Mouse (Mus musculus) gastrocnemius, adult 2 months (tissue): ENCODE measurements around the gene Clhc1. TPM values are rescaled to one million over a fixed set of nuclear protein-coding genes. Genes with fewer than 3 reads are reported as not detected.

Source experiments
- DNase-seq: peaks from one replicate; pipeline ENCODE4 v3.0.0; 2022
- H3K27ac ChIP-seq: fragments of 200-600 bp; 2 replicates; pipeline ENCODE4 v1.8.1; 2022; ENCODE audit warnings: mild to moderate bottlenecking
- H3K4me3 ChIP-seq: fragments of 200-600 bp; 2 replicates; pipeline ENCODE4 v1.8.1; 2022; ENCODE audit warnings: mild to moderate bottlenecking, moderate library complexity
- CTCF ChIP-seq: fragments of 200-600 bp; IDR thresholded peaks from 2 replicates; pipeline ENCODE4 v1.8.1; 2022; ENCODE audit warnings: antibody characterized with exemption, mild to moderate bottlenecking, moderate library complexity
- intact Hi-C: fragments of 180-260 bp; cut with DNase I; formaldehyde crosslinking; loops from one replicate; pipeline ENCODE4 v1.15.1; 2025
- long read RNA-seq, 2 experiments: library from polyadenylated mRNA; stranded (forward); transcript quantifications; one replicate each; pipeline ENCODE4 v2.0.0; 2021
- total RNA-seq, 2 experiments: library from RNA; stranded (reverse); gene quantifications; 2 replicates each; pipeline ENCODE4 v1.2.3; 2021

Gene Clhc1
- not detected for total RNA-seq
- long read RNA-seq, experiment 1, result 0 reads
- long read RNA-seq, experiment 2, result 0 reads

DNA sequence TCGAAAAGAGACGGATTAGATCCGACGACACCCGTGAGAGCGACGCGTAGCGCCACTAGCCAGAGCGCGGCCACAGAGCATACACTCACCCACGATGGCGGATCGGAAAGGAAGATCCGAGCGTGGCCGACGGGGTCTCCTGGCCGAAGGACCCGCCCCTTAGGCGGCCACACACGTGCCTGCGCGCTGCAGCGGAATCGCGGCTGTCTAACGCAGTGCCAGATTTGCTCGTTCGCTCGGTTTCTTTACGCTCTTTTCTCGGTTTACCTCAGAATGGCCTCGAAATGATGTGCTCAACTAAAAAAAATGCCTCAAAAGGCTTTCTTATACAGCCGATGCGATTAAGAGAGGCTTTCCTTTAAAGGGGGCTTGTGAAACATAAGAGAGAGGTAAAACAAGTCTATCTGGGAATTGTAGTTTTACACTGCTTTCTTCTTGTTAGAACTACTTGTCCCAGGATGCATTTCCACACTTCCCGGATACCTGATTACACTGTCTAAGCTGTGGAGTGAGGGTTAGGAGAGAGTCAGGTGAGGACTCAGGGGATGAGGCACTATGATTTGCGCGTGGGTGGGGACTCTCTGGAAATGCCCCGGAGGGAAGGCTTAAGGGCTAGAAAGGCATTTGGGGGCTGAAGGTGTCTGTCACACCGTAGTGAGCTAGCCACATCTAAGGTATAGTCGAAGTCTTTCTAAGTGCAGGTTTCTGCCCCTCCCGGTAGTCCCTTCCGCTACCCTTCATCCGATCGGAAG lies at the start of gene Clhc1, which contains the start of gene Rps27a:
Gene Clhc1 (plus strand): TSS at position 199 of the 752 bp plus-strand sequence.
Gene Rps27a (minus strand): TSS at position 358 of the 752 bp plus-strand sequence.
- peak within 1 kb of the TSS; percentile 94 for H3K27ac ChIP-seq
- H3K4me3 ChIP-seq, result peak within 1 kb of the TSS; percentile 96
- peak; percentile 97 for DNase-seq
- peak; percentile 20; the same call in 1 of the 2 replicates for TF ChIP-seq CTCF
- intact Hi-C loops, result loop anchor here (1.0 to 10.0 kb wide), 3 partner anchors 22 to 477 kb away; partner anchors contain the start of genes Eml6, Mtif2 and Rtn4

DNA sequence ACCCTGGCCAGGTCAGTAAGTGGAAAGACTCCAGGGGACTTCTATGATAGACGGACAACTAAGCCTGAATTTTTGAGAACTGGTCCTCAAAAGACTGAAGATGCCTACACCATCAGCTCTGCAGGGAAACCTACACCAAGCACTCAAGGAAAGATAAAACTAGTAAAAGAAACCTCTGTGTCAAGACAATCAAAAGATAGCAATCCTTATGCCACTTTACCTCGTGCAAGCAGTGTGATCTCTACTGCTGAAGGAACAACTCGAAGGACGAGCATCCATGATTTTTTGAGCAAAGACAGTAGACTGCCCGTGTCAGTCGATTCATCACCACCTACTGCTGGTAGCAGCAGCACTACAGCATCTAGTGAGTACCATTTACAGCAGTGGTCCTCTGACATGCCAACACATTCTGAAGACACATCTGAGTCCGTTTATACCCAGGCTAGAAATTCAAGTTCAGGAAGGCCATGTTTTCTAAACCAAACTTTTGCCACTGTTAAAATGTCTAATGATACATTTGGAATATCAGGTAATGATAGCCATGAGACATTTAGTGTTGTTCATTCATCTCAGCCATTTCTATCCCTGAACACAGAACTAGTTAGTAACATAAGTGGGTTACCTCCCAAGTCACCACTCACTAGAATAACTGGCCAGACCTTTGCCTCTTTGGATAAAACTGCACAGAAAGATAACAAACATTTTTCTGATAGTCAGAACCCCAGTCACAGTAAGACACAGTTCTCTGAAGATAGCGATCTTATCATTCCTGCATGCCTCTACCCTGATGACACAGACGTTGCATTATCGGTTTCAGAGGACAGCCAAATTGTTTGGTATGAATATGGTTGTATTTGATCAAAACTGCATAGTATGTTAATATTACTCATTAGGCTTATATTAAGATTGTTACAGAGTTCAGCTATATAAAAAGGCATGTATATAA lies 43.5 kb upstream of the Clhc1 start:
- intact Hi-C loops, result no loop called here
- no peak overlapping the region for H3K27ac ChIP-seq

DNA sequence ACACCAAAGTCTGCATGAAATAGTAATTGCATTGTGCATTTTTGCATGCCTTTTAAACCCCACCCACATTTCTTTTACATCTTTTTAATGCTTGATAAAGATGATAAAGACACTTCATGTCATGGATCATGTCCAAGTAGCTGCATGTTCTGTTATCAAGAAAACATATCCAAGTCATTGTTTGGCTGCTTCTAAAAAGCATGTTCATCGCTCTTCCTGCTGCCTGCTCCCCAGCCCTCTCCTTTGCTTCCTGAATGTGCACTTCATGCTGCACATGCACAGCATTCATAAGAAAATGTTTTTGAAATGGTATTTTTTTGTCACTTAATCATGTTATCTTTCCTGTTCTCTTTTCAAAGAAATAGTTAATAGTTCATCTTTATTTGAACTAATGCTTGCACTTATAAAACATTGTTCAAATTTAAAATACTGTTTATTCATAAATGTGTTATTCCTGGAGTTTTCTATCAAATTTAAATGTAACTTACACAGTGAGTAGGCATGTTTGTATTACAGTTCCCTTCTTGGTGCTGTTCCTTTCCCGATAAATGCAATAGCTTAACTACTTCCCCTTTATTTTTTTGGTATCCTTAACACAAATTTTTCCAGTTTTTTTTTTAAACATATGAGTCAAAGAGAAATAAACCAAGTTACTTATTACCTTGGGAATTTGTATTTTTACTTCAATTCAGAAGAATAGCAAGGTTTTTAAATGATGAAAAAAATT lies 42.7 kb upstream of the Clhc1 start:
- no peak for TF ChIP-seq CTCF
- Histone ChIP-seq H3K27ac (no peak overlapping the region), H3K4me3 (no peak overlapping the region)
- intact Hi-C loops, result no loop called here
- DNase-seq, result no peak

More for the DNA sequence above, 43.5 kb upstream of the Clhc1 start:
- DNase-seq, result no peak
- no peak for TF ChIP-seq CTCF
- no peak overlapping the region for H3K4me3 ChIP-seq

DNA sequence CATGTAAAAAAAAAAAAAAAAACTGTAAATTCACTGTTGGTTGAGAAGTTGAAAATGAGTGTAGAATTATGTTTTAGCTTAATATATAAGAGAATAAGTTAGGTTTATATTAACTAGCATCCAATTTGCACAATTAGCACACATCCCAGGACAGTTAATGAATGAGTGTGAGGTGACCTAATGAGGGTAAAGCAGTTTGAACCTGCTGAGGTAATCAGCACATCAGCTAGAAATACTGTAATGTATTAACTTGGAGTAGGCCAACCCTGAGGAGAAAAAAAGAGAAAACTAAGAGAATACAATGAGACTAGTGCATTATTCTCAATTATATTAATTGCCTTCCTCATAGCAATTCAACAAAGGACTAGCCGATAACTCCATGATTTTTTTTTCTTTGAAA lies 38.3 kb upstream of the Clhc1 start:
- intact Hi-C loops, result no loop called here
- TF ChIP-seq CTCF, result no peak
- no peak overlapping the region for H3K4me3 ChIP-seq
- DNase-seq, result no peak
- no peak overlapping the region for H3K27ac ChIP-seq

DNA sequence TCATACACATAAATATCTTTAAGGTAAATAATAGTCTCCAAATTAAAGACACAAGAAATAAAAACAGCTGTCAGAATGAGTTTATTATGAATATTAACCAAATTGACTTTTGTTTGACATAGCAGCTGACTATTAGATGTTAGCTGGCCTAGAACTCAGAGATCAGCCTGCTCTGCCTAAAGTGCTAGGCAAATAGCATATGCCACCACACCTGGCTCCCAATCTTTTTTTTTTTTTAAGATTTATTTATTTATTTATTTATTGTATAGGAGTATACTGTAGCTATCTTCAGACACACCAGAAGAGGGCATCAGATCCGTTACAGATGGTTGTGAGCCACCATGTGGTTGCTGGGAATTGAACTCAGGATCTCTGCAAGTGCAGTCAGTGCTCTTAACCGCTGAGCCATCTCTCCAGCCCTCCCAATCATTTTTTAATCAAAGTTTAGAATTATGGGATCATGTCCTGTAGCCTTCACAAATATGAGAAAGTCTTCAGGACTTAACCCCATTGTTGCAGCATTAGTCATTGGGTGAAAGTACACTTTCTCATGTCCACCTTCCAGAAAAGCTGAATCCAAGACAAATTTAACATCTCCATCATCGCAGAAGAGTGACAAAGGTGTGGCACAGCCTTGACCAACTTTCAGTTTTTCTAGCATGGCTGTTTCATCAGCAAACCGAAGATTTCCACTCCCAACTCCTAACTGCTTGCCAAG lies 34.8 kb upstream of the Clhc1 start:
- Histone ChIP-seq H3K4me3 (no peak overlapping the region), H3K27ac (no peak overlapping the region)
- no peak for TF ChIP-seq CTCF
- intact Hi-C loops, result loop anchor here (5.0 kb wide), 1 partner anchor 341 kb away; the partner anchor contains the start of gene Ppp4r3b
- DNase-seq, result no peak

DNA sequence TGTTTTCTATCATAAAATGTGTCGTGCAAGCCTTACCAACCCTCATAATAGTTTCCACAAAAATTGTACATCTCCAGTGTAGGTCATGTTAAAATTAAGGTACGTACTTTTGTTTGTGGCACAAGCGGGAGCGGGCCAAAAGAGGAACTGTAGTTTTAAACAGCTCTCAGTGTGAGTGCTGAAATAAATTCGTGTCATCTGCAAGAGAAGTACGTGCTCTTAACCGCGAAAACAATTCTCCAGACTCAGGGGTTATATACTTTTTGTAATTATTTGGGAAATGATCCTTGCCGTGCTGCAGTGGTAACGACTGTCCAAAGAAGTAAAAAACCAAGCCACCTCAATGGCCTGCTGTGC lies 33.4 kb upstream of the Clhc1 start:
- intact Hi-C loops, result loop anchor here (5.0 kb wide), 1 partner anchor 342 kb away; the partner anchor contains the start of gene Ppp4r3b
- peak overlapping the region; percentile 88 for H3K4me3 ChIP-seq
- H3K27ac ChIP-seq, result peak overlapping the region; percentile 90
- no peak for DNase-seq
- TF ChIP-seq CTCF, result no peak

DNA sequence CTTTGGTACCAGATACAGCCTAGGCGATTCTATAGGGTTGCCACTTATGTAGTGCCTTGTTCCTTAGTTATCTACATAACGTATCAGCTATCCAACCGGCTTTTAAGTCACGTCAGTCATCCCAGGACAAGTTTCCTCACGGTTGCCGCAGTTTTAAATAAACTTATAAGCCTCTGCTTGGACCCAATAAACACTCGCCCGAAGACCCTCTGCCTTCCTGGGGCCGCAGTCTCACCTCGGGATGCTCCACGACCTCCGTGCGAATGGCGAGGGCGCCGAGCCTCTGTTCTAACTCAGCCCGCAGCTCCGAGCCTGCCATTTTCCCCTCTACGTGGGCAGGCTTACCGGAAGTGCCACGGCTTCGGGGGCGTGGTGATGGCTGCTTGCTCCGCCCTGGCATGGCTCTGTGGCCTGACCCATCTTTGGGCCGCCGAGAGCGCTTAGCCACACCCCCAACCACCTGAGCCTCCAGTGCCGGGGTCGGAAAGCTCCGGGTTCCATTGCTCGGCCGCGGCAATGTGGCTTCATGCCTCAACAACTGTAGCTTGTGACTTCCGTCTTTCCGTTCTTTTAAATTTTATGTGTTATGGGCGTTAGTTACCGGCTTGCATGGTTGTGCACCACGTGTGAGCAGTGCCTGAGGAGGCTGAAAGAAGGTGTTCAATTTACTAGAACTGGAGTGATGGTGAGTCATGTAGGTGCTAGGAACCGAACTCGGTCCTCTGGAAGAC lies 32.9 kb upstream of the Clhc1 start, which contains the start of gene Prorsd1:
Gene Prorsd1 (minus strand): TSS at position 352 of the 731 bp plus-strand sequence.
- intact Hi-C loops, result loop anchor here (5.0 kb wide), 1 partner anchor 343 kb away; the partner anchor contains the start of gene Ppp4r3b
- Histone ChIP-seq H3K27ac (peak within 1 kb of the TSS; percentile 90), H3K4me3 (peak within 1 kb of the TSS; percentile 88)
- DNase-seq, result peak; percentile 95
- no peak for TF ChIP-seq CTCF

DNA sequence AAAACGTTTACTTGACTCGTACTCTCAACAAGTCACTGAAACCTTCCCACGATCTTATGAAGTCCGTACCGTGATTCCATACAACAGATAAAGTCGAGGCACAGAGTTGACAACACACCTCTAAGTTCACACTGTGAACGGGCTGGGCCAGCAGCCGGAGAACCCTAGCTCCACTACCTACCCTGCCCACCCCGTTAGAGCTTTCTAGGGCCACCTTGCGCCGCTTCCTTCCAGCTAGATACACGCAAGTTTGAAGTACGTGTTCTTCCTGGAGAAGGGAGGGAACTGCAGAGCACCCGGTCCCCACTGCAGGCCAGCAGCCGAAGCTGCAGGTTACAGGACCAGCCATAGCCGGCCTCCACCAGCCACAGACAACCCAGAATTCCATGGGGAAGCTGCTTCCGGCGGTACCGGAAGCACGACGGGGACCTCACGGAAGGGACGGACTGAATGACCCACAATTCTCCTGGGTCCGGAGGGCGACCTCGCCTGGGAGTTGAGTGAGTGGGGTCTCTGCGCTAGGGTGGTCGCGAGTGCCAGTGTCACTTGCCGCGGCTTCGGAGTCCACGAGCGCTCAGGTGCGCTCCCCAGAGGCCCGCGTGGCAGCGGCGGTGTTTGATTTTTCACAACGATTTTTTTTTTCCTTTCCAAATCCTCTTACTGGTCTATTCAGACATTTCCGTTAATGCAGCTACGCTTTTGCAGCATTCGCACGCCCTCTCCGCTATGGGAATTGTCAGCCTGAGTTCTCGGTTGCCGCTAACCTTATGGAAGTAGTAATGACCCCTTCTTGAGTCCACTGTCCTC lies 21.6 kb upstream of the Clhc1 start, which contains the start of gene Mtif2:
Gene Mtif2 (plus strand): TSS at position 421 of the 807 bp plus-strand sequence.
- Histone ChIP-seq H3K27ac (peak within 1 kb of the TSS; percentile 93), H3K4me3 (peak within 1 kb of the TSS; percentile 92)
- TF ChIP-seq CTCF, result no peak
- intact Hi-C loops, result loop anchor here (1.0 to 10.0 kb wide), 3 partner anchors 21 to 281 kb away; partner anchors contain the start of genes Ccdc88a, Cfap36 and Clhc1
- peak; percentile 85 for DNase-seq

DNA sequence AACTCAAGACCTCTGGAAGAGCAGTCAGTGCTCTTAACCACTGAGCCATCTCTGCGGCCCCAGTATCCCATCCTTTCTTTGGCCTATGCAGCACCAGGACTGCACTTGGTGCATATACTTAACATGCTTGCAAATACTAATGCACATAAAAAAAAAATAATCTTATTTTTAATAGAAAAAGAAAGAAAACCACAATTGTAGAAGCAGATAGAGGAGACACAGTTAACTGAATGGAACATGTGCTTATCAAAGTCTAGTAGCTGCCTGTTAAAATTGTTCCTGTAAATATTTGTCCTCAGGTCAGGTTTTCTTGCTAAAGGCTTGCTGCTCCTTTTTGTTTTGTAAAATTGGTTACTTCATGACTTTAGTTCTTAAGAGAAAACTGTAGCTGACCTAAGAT lies 9.5 kb upstream of the Clhc1 start:
- H3K27ac ChIP-seq, result no peak overlapping the region
- no peak for DNase-seq
- no peak for TF ChIP-seq CTCF
- intact Hi-C loops, result no loop called here
- H3K4me3 ChIP-seq, result no peak overlapping the region
